Mouse (Mus musculus) E14TG2a.4 (cell line): ENCODE measurements at regions not wholly inside any gene's neighbourhood (a gene's known extent, or its start where the extent isn't known, plus 50 kb on each side); places are given as distances from the start of the nearest gene placed in this dataset.

ENCODE experiments used
- H3K27me3 ChIP-seq: 2 replicates; pipeline ENCODE4 v1.6.1; 2014; ENCODE audit warnings: low read length, control low read depth; ENCODE audit not compliant: insufficient read depth
- H3K36me3 ChIP-seq: 2 replicates; pipeline ENCODE4 v1.6.1; 2014; ENCODE audit warnings: low read length, control low read depth; ENCODE audit not compliant: insufficient read depth
- H3K4me1 ChIP-seq: replicated peaks from 2 replicates; pipeline ENCODE4 v1.6.1; 2014; ENCODE audit warnings: low read depth, low read length, control low read depth
- H3K4me3 ChIP-seq: replicated peaks from 2 replicates; pipeline ENCODE4 v1.5.1; 2014; ENCODE audit warnings: mild to moderate bottlenecking, low read length
- H3K9me3 ChIP-seq: 2 replicates; pipeline ENCODE4 v1.6.1; 2014; ENCODE audit warnings: low read length, control low read depth
- CTCF ChIP-seq: conservative IDR thresholded peaks from 2 replicates; pipeline ENCODE4 v1.5.1; 2014; ENCODE audit warnings: low read length
- NANOG ChIP-seq: IDR thresholded peaks from 2 replicates; pipeline ENCODE4 v1.6.1; 2014; ENCODE audit warnings: borderline replicate concordance, low read length, mixed read lengths
- POU5F1 ChIP-seq: IDR thresholded peaks from 2 replicates; pipeline ENCODE4 v1.6.1; 2014; ENCODE audit warnings: low read length, borderline replicate concordance

- no peaks in the 10 kb centered on the region for H3K9me3 ChIP-seq
- H3K4me3 ChIP-seq = no peak overlapping the region
- no peaks in the 10 kb centered on the region for H3K27me3 ChIP-seq
- H3K36me3 ChIP-seq = no peaks in the 10 kb centered on the region
- no peak for TF ChIP-seq NANOG
- no peak for TF ChIP-seq POU5F1
- H3K4me1 ChIP-seq = no peaks in the 10 kb centered on the region
These were observed 249.9 kb downstream of the Mex3b start for GRCm38 (mm10) chr7:83117065-83117464.

- Histone ChIP-seq H3K27me3 (no peaks in the 10 kb centered on the region), H3K9me3 (no peaks in the 10 kb centered on the region), H3K4me3 (no peak overlapping the region), H3K4me1 (no peaks in the 10 kb centered on the region), H3K36me3 (no peaks in the 10 kb centered on the region)
- TF ChIP-seq POU5F1 (no peak), CTCF (no peak), NANOG (no peak)
These were observed 259.1 kb downstream of the Mex3b start for GRCm38 (mm10) chr7:83126196-83126595.

- no peaks in the 10 kb centered on the region for H3K4me1 ChIP-seq
- no peak overlapping the region for H3K4me3 ChIP-seq
- TF ChIP-seq CTCF = no peak
- TF ChIP-seq POU5F1 = no peak
- no peak for TF ChIP-seq NANOG
- H3K9me3 ChIP-seq = no peaks in the 10 kb centered on the region
- H3K36me3 ChIP-seq = no peaks in the 10 kb centered on the region
- H3K27me3 ChIP-seq = no peaks in the 10 kb centered on the region
These were observed 273.1 kb downstream of the Mex3b start for GRCm38 (mm10) chr7:83140216-83140615.

GRCm38 (mm10) chr7:83140658-83141057 is 273.5 kb downstream of the Mex3b start:
- H3K27me3 ChIP-seq = no peaks in the 10 kb centered on the region
- H3K9me3 ChIP-seq = no peaks in the 10 kb centered on the region
- no peaks in the 10 kb centered on the region for H3K4me1 ChIP-seq
- no peaks in the 10 kb centered on the region for H3K36me3 ChIP-seq
- TF ChIP-seq POU5F1 = no peak
- no peak for TF ChIP-seq CTCF
- no peak for TF ChIP-seq NANOG
- H3K4me3 ChIP-seq = no peak overlapping the region

- Histone ChIP-seq H3K4me1 (no peaks in the 10 kb centered on the region), H3K4me3 (no peak overlapping the region), H3K27me3 (no peaks in the 10 kb centered on the region), H3K9me3 (no peaks in the 10 kb centered on the region), H3K36me3 (no peaks in the 10 kb centered on the region)
- TF ChIP-seq NANOG (no peak), CTCF (no peak), POU5F1 (no peak)
These were observed 276.9 kb downstream of the Mex3b start for GRCm38 (mm10) chr7:83144018-83144417.

GRCm38 (mm10) chr7:83145551-83145950 is 278.4 kb downstream of the Mex3b start:
- Histone ChIP-seq H3K36me3 (no peaks in the 10 kb centered on the region), H3K27me3 (no peaks in the 10 kb centered on the region), H3K9me3 (no peaks in the 10 kb centered on the region), H3K4me3 (no peak overlapping the region), H3K4me1 (no peaks in the 10 kb centered on the region)
- TF ChIP-seq CTCF (no peak), NANOG (no peak), POU5F1 (no peak)

GRCm38 (mm10) chr7:83161226-83161625 is 294.1 kb downstream of the Mex3b start:
- no peaks in the 10 kb centered on the region for H3K27me3 ChIP-seq
- H3K4me3 ChIP-seq = no peak overlapping the region
- no peaks in the 10 kb centered on the region for H3K9me3 ChIP-seq
- no peaks in the 10 kb centered on the region for H3K4me1 ChIP-seq
- no peak for TF ChIP-seq POU5F1
- no peak for TF ChIP-seq NANOG
- TF ChIP-seq CTCF = no peak
- no peaks in the 10 kb centered on the region for H3K36me3 ChIP-seq

GRCm38 (mm10) chr7:83162868-83163267 is 295.7 kb downstream of the Mex3b start:
- Histone ChIP-seq H3K9me3 (no peaks in the 10 kb centered on the region), H3K4me3 (no peak overlapping the region), H3K36me3 (no peaks in the 10 kb centered on the region), H3K4me1 (no peaks in the 10 kb centered on the region), H3K27me3 (no peaks in the 10 kb centered on the region)
- TF ChIP-seq CTCF = no peak
- TF ChIP-seq POU5F1 = no peak
- no peak for TF ChIP-seq NANOG

- H3K36me3 ChIP-seq = no peaks in the 10 kb centered on the region
- H3K4me3 ChIP-seq = no peak overlapping the region
- no peak for TF ChIP-seq POU5F1
- H3K27me3 ChIP-seq = no peaks in the 10 kb centered on the region
- H3K4me1 ChIP-seq = no peaks in the 10 kb centered on the region
- no peaks in the 10 kb centered on the region for H3K9me3 ChIP-seq
These were observed 312.3 kb downstream of the Mex3b start for GRCm38 (mm10) chr7:83179403-83179802.
